Mouse (Mus musculus): Measurements from ENCODE around the gene Ccer2.

Gene Ccer2

DNA sequence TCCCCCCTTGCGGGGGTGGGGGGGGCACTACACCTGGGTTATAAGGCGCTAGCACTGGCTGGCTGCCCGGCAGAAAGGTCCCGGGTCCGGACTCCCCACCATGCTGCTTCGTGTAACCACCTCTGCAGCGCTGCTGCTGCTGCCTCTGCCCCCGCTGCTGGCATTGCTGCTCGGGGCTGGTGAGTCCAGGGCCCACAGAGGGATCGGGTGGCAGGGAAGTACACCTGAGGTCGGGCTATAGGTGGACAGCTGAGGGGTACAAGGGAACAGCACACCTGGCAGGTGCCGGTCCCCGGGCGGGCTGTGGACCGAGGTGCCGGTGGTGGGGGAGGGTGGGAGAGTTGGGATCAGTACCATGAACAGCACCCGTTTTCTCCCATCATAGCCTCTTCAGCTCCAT is at the start of gene Ccer2:
TSS of gene Ccer2 (plus strand) at position 96 of the 400 bp plus-strand sequence.
- no peak for DNase-seq (ENCODE audit: low read depth, low spot score)

DNA sequence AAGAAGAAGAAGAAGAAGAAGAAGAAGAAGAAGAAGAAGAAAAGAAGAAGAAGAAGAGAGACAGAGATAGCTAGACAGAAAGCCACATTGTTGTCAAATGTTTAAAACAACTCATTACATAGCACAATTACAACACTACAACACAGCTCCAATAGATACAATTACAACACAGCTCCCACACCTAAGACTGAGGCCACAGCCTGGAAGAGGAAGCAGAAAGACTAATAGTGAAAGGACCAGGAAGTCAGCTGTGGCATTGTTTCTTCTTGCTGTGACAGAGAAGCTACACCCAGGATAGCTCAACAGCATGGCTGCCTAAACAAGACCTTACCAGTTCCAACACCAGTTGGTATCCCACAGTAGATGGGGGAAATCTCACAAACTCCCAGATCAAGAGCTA is 46.5 kb upstream of the Ccer2 start:
- DNase-seq (ENCODE audit: low read depth, low spot score), result no peak

DNA sequence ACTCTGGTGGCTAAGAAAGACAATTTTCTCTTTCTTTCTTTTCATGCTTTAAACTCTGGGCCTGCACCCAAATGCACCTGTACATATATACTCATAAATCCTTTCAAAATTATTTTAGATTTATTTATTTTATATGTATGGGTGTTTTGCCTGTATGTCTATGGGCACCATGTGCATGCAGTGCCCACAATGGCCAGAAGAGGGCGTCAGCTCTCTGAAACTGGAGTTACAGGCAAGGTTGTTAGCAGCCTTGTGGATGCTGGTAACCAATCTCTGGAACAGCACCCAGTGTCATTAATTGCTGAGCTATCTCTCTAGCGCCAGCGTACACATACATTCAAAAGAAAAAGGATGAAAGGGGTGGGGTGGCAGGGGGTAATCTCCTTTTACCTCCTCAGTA is 45.0 kb upstream of the Ccer2 start:
- DNase-seq (ENCODE audit: low read depth, low spot score), result no peak

DNA sequence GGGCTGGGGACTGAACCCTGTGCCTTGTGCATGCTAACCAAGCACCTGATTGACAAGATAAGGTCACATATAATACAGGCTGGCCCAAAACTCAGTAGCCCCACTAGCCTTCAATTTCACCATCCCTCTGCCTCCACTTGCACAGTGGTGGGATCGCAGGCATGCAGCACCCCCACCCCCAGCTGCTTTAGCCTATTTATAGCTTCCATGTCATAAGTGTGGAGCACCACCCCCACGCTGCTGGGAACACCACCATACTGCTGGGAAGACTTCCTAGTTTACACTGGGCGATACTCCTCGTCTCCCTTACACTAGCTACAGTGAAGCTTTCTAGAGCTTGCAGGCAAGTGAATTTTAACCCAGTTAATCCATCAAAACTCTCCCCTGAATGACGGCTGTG is 41.3 kb upstream of the Ccer2 start:
- no peak for DNase-seq (ENCODE audit: low read depth, low spot score)

DNA sequence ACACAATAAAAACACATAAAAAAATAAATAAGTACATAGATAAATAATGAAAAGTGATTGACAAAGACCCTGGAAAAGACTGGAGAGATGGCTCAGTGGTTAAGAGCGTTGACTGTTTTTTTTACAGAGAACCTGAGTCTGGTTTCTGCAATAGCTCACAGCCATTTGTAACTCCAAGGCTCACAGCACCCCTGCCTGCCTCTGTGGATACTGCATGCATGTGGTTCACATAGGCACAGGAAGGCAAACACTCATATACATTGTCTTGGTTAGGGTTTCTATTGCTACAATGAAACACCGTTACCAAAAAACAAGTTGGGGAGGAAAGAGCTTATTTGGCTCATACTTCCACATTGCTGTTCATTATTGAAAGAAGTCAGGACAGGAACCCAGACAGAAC is 40.4 kb upstream of the Ccer2 start:
- DNase-seq (ENCODE audit: low read depth, low spot score), result no peak

DNA sequence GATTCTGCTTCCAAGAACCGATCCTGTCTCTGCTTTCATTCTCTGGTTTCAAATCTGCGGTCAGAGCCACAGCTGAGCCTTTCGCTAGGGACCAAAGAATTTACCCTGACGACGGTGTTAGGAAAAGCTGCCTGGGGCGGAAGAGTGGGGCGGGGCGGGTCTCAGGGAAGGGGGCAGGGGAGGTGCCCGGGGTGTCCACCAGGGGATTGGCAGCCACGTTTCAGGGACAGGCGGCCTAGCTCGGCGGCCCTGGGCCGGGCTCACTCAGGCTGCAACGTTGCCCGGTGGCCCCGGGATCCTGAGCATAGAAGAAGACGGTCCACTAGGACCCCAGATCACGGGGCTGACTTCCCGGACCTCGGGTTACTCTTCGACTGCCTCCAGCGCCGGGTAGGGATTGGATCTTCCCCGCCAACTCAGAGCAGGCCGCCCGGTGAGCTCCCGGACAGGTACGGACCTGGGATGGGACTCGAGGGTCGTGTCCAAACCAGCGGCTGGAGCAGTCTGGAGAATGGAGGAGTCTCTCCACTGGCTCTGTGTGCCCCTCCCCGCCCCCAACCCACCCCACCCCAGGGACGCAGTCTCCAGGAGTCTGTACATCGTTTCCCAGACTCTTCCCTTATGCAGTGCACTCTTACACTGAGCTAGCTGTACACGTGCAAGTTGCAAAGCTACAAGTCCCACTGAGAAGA is 39.2 kb upstream of the Ccer2 start, which contains the start of gene Fbxo17:
TSS of gene Fbxo17 (plus strand) at position 215 of the 692 bp plus-strand sequence.
- no peak for DNase-seq (ENCODE audit: low read depth, low spot score)

DNA sequence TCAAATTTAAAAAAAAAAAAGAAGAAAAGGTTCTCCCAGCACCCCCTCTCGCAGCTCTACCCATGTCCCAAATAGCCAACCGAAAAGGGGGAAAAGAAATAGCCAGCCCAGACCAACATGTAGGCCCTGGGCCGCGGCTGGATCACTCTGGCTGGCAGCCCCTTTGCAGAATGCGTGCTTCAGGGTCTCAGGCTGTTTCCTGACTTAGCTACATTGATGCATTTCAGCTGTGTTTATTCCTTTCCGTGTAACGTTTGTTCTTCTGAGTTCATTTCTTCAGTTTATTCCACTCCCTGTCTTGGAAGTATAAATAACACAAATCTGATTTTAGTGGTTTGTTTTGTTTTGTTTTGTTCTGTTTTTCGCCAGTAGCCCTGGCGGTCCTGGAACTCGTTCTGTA is 38.2 kb upstream of the Ccer2 start:
- no peak for DNase-seq (ENCODE audit: low read depth, low spot score)

DNA sequence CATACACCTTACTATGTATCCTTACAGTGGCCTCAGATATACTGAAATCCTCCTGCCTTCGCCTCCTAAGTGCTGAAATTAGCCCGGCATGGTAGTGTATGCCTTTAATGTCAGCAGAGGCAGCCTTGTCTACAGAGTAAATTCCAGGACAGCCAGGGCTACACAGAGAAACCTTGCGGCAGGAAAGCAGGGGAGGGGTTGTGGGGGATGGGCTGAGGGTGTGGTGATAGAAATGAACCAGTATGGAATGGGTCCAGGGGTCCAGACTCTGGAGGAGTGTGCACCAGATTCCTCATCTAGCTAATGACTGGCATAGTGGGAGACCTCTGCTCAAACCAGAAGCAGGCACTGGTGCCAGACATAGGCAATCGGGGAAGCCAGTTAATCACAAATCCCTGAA is 36.8 kb upstream of the Ccer2 start:
- no peak for DNase-seq (ENCODE audit: low read depth, low spot score)

DNA sequence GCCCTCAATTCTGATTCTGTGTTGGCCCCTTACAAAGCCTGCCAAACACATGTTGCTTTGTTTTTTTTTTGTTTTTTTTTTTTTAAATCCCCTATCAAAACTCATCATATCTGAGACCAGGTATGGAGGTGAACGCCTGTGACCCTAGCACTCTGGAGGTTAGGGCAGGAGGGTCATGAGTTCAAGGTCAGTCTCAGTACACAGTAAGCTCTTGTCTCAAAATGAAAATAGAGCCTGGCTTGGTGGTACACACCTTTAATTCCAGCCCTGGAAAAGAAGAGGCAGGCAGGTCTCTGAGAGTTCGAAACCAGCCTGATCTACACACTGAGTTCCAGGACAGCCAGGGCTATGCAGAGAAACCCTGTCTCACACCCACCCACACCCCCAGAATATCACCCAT is 36.3 kb upstream of the Ccer2 start:
- DNase-seq (ENCODE audit: low read depth, low spot score), result no peak

DNA sequence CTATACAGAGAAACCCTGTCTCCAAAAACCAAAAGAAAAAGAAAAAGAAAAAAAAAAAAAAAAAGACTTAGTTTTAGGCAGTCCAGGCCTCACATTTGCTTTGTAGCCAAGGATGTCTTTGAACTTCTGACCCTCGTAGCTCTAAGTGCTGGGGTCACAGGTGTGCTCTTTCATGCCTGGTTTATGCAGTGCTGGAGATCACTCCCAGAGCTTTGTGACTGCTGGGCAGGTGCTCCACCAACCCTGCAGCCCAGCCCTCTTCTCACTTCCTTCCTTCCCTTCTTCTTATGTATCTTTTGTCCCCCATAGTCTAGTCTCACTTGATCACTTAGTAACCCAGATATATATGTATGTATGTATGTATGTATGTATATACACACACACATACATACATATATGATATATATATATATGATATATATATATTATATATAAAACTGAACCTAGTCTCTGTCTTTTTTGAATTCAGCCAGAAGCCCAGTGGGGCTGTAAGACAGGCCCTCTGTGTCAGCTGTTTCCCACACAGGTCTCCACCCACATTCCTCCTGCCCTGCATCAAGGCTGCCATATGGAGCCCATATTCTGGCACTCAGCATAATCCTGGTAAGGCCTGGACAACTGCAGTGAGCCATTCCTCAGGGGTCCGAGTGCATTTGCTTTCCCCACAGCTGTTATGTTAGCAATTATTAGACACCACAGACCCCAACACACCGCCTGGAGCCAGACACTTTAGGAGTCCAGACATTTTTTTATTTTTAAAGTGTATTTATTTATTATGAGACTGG is 35.0 kb upstream of the Ccer2 start:
- DNase-seq (ENCODE audit: low read depth, low spot score), result no peak

DNA sequence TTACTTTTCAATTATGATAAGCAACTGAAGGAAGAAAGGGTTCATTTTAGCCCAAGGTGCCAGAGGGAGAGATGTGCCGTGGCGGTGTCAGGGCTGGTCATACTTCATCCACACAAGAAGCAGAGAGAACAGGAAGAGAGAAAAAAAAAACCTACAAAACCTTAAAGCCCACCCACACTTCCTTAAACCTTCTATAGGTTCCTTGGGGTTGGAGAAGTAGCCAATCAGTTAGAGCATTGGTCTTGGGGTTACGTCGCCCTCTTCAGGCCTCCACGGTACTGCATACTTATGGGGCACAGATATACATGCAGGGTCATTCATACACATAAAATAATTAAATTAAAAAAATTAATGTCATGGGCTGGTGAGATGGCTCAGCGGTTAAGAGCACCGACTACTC is 33.9 kb upstream of the Ccer2 start:
- DNase-seq (ENCODE audit: low read depth, low spot score), result no peak

DNA sequence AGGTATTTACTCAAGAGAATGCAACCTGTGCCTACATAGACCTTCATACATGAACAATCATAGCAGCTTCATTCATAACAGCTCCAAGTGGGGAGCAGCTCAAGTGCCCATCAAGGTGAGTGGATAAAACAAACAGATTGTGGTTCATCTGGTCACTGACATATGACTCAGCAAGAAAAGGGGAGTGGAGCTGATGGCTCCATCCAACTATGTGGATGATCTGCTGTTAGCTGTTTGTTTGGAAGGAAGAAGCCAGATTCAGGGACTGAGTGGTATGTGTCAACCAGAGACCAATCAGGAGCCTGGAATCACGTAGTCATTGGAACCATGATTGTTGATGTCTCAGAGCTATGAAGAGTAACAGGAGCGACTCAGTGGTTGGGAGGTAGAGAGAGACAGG is 31.4 kb upstream of the Ccer2 start:
- no peak for DNase-seq (ENCODE audit: low read depth, low spot score)

DNA sequence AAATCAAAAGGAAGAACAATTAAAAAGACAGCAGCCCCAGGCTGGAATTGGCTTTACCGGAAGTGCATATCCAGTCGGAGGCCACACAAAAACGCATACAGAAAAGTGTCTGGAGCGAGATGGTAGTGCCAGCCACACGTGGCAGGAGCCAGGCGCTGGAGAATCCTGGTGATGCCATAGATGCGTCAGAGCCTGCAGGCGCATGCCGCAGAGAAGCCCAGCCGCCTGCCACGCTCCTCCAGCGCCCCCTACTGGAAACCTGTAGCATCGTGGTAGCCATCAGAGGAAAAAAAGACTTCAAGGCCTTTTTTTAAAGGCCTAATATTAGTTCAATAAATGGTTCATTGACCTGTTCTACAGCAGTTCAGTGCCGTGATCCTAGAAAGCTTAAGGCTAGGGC is 29.4 kb upstream of the Ccer2 start:
- DNase-seq (ENCODE audit: low read depth, low spot score), result peak; percentile 57

DNA sequence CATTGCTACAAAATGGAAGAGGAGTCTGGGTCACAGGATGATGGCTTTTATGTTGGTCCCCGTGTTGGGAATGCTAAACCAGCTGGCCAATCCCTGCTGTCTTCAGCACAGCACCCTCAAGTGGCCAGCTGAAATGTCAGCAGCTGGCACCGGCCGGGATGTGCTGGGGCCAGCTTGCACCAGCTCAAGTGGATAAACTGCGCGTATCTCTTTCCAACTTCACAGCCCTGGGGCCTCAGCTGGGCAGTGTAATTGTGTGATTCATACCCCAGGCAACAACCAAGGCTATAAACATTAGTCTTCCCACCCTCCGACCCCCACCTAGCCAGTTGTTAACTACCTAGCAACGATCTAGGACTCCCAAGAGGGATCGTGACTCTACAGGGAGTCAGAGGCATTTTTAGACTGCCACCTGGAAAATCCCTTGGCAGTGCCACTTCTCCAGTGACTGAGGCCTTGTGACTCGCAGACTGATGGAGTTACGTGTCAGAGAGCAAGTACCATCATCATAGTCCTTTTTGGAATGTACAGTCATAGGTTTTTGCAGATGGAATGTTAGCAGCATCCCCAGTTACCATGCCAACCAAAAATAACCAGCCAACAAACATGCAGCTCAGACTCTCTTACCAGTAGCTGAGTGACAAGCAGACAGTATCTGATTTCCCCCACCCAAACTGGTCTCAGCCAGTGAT is 28.2 kb upstream of the Ccer2 start:
- DNase-seq (ENCODE audit: low read depth, low spot score), result no peak

DNA sequence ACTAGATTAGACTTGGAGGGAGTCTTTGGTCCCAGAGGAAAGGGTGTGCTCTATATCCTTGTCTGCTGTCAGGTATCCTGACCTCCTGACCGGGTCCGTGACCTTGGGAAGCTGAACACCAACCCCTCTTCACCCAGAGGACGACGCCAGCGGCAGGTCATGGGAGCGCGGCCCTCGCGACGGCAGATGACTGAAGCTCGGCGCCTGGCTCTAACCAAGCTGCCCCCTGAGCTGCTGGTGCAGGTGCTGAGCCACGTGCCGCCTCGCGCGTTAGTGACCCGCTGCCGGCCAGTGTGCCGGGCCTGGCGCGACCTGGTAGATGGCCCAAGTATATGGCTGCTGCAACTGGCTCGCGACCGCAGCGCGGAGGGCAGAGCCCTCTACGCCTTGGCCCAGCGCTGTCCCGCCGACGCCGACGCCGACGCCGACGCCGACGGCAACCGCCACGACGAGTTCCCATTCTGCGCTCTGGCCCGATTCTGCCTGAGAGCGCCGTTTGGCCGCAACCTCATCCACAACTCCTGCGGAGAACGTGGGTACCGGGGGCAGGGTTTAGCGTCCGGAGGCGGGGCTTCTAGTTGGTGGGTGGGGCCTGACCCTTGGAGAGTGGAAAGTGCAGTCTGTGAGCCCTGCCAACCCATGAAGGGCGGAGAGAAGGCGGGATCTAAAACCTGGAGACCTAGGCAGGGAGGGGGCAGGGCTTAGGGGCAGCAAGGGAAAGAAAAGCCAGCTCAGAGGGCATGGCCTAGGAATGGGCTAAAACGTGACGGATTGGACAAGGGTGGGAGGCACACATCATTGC is 23.4 kb upstream of the Ccer2 start:
- peak; percentile 61 for DNase-seq (ENCODE audit: low read depth, low spot score)

DNA sequence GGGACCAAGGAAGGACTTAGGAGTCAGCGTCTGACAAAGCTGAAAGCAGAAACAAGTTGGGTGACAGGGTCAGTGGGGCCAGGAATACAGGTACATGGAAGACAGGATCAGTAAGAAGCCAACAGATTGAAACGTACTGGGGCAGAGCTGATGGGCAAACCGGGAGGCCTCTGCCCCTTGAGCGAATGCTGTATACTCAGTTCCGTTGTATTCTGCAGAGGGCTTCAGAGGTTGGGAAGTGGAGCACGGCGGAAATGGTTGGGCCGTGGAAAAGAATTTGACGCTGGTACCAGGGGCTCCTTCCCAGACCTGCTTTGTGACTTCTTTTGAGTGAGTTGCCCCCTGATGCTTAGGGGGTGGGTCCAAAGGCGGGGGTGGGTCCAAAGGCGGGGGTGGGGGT is 22.8 kb upstream of the Ccer2 start:
- DNase-seq (ENCODE audit: low read depth, low spot score), result no peak

DNA sequence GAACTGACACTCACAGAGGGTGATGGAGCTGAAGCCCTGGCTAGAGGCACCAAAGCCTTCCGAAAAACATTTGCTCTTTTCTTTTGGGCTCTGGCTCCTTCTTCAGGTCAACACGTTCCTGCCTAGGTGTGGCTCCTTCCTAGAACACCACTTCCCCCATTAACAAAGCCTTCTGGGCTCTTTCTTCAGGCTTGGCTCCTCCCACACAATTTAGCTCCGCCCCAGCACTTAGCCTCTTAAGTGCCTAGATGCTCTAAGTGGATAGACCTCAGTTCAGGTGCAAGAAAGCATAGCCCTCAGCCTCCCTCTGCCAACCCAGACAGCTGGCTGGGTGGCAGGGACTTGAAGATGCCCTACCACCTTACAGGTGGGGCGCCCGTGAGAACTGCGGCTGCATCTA is 20.3 kb upstream of the Ccer2 start:
- DNase-seq (ENCODE audit: low read depth, low spot score), result no peak

DNA sequence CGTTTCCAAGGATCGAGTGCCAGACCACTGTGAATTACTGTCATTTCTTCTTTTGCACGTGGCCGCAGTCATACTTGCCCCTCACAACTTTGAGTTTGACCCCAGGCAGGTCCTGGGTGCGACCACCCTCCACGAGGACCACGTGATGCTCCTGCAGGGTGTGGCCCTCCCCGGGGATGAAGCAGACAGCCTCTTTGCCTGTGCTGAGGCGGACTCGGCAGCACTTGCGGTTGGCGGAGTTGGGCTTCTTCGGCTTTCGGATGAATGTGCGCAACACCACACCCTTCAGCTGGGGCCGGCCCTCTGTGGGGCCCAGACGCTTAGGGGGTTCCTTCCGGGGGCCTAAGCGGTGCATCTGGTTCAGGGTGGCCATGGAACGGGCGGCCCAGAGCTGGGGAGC is 16.1 kb upstream of the Ccer2 start:
- no peak for DNase-seq (ENCODE audit: low read depth, low spot score)

DNA sequence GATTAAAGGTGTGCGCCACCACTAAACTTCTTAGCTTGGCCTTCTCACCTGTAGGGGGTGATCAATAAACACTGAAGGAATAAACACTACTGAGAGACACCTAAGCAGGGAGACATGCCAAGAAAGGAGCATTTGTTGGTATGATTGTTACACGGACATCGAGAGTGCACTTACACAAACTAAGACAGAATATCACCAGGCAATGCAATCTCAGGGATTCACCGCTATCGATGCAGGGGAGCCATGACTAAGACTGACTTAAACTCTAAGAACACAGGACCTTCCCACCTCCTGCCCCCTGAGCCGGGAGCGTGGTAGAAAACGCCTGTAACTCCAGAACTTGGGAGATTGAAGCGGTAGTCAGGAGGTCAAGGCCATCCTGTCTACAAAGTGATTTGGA is 15.0 kb upstream of the Ccer2 start:
- DNase-seq (ENCODE audit: low read depth, low spot score), result no peak

DNA sequence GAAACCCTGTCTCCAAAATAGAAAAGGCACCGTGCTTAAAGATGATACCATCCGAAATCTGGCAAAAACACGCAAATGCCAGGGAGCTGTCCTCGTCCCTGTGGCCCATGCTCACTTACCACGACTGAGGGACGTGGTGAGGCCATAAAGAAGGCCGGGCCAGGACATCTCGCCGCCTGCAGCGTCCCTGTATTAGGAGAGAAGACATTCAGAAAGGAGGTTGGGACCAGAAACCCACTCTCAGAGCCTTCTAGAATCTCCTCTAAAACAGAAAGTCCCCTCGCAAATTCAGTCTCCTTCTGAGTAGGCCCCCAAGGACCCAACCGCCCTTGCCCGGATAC is 14.6 kb upstream of the Ccer2 start:
- no peak for DNase-seq (ENCODE audit: low read depth, low spot score)

DNA sequence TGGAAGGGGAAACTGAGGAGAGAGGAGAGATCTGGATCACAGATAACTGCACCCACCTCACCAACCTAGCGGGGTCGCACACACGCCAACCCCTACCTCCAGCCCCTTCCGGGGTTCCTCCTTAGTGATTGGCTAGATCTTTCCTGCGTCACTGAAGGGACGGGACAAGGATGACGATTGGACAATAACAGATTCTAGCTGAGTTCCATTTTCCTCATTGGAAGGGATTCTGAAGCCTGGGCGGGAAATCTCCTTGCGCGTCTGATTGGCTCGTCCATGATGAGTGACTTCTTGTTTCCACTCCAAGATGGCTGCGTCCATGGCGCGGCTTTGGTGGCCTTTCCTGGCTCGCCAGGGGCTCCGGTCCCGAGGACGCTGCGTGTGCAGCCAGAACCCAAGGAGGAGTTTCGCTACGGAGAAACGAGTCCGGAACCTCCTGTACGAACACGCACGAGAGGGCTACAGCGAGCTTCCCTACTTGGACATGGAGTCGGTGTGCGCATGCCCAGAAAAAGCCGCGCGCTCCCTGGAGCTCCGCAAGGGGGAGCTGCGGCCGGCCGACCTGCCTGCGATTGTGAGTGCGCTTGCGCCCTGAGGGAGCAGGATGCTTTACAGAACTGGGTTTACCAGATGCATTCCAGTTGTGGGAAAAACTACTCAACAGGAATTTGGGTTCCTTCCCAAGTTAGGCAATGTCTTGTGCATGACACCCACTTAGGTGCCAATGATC is 14.1 kb upstream of the Ccer2 start, which contains the start of the genes Mrps12 and Sars2:
TSS of gene Mrps12 (minus strand) at position 112 of the 730 bp plus-strand sequence.
TSS of gene Sars2 (plus strand) at position 284 of the 730 bp plus-strand sequence.
- peak; percentile 94 for DNase-seq (ENCODE audit: low read depth, low spot score)

All from retina, adult 2 months (tissue).